Mouse (Mus musculus) left cerebral cortex, adult 9 months (tissue): ENCODE results near the gene Fars2.
"Not testable (repeated sequence)": the region's sequence is repeated elsewhere in the genome, so short reads cannot be mapped to it uniquely, and the experiment has no call there.

Experiments
- DNase-seq, 2 experiments: peaks; one replicate each; pipeline ENCODE4 v3.0.0; 2022; ENCODE audit warnings: low spot score in 2 of 2

Fars2 gene

DNA sequence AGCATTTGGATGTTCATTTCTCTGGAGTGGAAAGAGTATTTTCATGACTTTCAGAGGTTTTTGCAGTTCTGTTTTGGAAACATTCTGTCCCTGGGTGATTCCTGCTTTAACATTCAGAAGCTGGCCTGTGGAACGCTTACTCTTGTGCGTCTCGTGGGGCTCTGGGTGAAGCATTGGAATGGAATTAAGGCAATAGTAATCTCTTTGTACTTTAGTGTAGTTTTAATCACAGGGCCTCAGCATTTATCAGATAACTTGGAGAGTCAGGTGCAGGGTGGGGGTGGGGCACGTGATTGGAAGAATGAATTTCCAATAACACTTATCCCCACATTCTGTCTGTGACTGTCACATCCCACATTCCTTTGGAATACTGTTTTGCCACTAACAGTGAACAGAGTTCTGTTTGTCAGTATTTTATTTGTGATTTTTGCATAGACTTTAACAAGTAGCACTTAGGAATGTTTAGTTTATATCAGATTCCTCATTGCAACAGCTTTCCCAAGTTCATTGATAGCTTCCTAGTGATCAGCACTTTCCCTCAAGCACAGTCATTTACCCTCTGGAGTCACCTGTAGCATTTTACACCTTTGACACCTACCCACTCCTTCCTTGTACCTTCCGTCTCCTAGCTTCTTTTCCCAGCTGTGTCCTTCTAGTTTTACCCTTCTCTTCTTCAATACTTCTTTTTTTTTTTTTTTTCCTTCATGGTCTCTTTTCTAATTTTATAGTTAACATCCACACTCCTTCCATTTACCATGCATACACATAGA is 23.2 kb downstream of the Fars2 start:
- no peak for DNase-seq

GRCm38 (mm10) chr13:36145601-36146000 is 28.4 kb downstream of the Fars2 start:
- DNase-seq: no peak

GRCm38 (mm10) chr13:36149175-36149939 is 32.1 kb downstream of the Fars2 start:
- no peak for DNase-seq

GRCm38 (mm10) chr13:36150272-36150671 is 33.1 kb downstream of the Fars2 start:
- DNase-seq: peak in 1 of 2 experiments; percentile 11

- DNase-seq: no peak
Observed at GRCm38 (mm10) chr13:36152728-36153498, 35.7 kb downstream of the Fars2 start.

DNA sequence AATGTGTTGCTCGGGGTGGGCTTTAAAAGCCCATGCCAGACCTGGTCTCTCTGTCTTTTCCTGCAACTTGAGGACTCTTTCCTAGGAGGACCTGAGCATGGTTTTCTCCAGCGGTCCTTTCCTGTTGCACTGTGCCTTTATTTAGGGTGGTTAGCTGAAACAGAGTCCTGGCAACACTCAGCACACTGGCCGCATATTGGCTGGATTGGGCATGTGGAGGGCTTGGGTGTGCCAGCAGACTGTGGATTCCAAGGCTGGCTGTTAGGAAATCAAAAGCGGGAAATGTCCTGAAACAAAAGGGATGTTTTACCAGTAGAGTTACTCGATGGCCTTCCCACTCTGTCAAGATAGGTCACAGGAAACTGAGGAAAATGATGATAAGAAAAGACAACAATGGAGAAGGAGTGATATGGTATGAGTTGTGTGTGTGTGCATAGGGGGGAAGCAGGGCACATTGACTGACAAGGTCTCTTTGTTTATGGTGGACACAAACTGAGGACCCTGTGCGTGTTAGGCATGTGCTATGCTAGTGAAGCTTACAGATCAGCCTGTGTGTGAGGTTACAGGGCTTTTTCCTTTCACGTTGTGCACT is 39.2 kb downstream of the Fars2 start:
- no peak for DNase-seq

DNA sequence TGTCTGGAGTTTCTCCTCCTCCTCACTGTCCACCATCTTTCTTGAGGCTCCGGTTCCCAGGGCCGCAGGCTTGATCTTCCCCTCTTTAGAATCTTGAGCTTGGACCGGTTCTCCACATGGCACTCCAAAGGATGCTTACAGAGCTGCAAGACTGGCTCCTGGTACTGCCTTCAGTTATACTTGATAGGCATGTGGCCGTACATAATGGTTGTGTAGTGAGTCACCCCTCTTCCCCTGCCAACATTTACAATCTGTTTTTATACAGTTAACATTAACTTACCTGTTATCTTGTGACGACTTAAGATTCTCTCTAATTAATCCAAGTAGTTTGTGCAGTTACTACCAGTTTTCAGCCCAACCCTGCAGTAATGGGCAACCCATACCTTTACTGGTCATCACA is 46.2 kb downstream of the Fars2 start:
- DNase-seq: no peak

GRCm38 (mm10) chr13:36163898-36164297 is 46.7 kb downstream of the Fars2 start:
- no peak for DNase-seq

- DNase-seq: not testable (repeated sequence)
Observed at GRCm38 (mm10) chr13:36172981-36173380, 55.8 kb downstream of the Fars2 start.

DNA sequence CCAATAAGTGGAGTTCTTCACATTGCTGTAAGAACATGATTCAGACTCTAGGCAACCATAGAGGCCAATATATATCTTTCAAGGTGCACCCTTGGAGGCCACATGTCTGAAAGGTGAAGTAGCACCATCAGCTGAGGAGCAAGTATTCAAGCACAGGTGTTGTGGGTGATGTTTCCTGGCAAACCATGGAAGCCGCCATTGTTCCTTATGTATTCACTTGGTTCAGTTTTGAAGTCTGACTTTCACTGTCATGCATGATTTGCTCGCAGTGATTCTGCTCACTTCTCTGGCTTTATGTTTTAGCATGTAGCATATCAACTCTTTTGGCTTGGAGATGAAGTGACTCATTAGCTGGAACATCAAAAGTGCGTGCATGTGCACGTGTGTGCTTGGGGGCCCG is 56.9 kb downstream of the Fars2 start:
- no peak for DNase-seq

- no peak for DNase-seq
Observed at GRCm38 (mm10) chr13:36174772-36175171, 57.6 kb downstream of the Fars2 start.

GRCm38 (mm10) chr13:36181231-36181630 is 64.0 kb downstream of the Fars2 start:
- no peak for DNase-seq

DNA sequence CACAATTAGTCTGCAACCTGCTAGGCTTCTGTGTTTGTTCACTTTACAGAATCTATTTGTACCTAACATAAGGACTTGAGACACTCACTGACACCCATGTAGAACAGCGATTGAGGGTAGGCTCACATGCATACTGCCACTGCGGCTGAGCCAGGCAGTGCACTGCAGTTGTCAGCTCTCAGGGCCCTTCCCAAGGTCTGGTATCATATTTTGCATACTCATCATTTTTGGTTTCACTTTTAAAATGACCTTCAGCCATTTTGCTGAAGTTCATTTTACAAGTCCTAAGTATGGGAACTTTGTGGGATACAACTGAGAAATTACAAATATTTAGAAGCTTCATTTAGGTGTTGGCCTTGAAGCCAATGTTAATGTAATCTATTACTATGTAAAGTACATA is 73.4 kb downstream of the Fars2 start:
- no peak for DNase-seq

- no peak for DNase-seq
Observed at GRCm38 (mm10) chr13:36193484-36194113, 76.4 kb downstream of the Fars2 start.

DNA sequence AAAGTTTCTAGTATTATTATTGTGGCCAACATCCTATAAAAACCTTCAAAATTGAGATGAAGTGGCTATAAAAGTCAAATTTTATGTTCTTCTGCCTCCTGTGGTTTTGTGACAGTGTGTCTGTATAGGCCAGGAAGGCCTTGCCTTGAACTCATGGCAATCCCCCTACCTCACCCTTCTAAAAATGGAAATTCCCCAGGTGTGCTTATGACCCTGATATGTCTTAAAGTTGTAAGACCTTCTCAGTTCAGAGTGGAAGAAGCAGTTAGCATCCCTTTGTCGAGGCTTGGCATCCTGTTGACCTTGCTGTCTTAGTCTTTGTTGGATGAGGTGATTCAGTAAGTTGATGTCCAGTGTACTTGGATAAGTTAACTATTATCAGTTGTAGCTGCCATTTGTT is 82.1 kb downstream of the Fars2 start:
- DNase-seq: no peak

DNA sequence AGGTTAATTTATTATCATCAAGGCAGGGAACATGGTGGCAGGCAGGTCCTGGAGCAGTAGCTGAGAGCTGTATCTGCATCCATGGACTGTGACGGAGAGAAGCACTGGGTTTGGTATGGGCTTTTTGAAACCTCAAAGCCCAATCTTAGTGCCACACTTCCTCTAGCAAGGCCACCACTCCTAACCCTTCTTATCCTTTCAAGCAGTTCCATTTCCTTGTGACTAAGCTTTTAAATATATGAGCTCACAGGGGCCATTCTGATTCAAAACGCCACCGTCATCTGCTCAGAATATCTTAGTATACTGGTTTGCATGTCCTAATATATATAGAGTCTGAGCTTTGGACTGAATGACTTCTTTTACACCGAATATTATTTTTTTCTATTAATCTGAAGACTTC is 83.2 kb downstream of the Fars2 start:
- DNase-seq: no peak

DNA sequence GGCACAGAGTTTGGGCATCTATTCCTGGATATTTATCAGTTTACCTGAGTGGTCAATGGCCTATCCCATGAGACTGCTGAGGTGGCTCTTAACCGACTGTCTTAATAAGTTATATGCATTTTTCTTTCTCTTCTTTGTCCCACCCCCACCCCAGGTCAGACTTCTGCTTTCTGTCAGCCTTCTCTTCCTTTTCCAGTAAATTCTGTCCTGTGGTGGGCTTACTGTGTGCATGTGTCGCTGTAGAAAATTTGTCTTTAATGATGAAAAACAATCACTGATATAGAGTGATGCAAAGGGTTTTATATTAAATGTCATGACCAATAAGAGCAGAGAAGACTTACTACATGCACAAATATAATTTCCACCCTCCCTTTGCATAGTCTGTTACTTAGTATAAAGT is 85.3 kb downstream of the Fars2 start:
- no peak for DNase-seq

DNA sequence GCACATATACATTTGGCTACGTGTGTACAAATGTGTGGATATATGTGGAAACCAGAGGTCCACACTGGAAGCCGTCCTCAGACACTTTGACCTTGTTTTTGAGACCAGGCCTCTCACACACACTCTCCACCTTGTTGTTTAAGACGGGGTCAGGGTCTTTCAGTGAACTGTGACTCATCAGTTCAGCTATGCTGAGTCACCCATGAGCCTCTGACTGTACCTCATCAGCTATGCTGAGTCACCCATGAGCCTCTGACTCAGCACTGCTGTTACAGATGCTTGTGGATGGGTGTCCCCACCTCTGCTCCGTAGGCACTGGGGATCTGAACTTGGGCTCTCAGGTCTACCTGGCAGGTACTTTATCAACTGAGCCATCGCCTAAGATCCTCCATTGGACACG is 85.8 kb downstream of the Fars2 start:
- DNase-seq: peak in 1 of 2 experiments; percentile 23

DNA sequence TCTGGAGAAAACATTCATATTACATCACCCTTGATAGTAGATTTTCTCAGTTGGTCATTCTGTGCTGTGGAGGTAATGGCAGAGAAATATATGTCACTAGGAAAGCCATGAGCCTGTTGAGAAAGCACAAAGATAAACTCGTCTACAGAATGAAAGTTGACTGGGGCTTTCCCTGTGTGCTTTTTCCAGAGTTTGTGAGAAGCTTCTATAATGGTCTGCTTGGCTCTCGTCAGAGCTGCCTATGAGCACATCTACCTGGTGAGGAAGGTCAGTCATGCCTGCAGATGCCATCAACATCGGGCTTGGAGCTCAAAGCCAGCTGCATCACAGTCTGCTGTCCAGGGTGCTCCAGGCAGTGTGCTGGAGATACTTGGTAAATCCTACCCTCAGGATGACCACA is 87.1 kb downstream of the Fars2 start:
- DNase-seq: no peak

DNA sequence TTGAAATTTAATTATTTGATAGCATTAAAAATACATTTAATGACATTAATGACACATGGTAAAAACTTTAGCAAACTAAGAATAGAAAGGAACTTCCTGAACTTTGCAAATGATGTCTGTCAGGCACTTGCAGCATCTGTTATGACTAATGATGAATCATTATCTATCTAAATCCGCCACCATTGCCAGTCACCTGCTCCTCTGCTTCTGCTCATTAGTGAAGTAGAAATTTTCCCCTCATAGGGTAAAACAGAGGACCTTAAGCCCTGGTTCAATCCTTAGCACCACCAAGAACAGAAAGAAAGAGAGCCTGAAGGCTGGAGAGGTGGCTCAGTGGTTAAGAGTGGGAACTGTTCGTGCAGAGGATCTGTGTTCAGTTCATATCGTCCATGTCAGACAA is 93.8 kb downstream of the Fars2 start:
- no peak for DNase-seq

GRCm38 (mm10) chr13:36214056-36214455 is 96.8 kb downstream of the Fars2 start:
- DNase-seq: no peak

DNA sequence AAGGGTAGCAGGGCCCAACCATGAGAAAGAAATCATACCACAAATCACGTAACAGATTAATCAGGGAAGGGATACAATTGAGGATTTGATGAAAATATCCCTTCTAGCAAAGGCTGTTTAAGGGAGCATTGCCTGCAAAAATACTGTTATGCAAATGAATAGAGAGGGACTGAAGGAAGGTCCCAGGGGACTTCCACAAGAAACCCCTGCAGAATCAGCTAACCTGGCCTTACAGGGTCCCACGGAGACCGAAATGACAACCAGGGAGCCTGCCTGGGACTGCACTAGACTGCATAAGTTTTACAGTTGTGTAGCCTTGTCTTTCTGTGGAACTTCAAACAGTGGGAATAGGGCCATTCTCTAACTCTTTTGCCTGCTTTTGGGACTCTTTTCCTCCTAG is 98.8 kb downstream of the Fars2 start:
- DNase-seq: no peak
